Mouse (Mus musculus) right cerebral cortex, postnatal 10 days (tissue): ENCODE results near the gene Cdc42se2.

Experiments
- DNase-seq, 2 experiments: peaks; one replicate each; pipeline ENCODE4 v3.0.0; 2021; ENCODE audit warnings: low spot score in 2 of 2

Cdc42se2 gene

DNA sequence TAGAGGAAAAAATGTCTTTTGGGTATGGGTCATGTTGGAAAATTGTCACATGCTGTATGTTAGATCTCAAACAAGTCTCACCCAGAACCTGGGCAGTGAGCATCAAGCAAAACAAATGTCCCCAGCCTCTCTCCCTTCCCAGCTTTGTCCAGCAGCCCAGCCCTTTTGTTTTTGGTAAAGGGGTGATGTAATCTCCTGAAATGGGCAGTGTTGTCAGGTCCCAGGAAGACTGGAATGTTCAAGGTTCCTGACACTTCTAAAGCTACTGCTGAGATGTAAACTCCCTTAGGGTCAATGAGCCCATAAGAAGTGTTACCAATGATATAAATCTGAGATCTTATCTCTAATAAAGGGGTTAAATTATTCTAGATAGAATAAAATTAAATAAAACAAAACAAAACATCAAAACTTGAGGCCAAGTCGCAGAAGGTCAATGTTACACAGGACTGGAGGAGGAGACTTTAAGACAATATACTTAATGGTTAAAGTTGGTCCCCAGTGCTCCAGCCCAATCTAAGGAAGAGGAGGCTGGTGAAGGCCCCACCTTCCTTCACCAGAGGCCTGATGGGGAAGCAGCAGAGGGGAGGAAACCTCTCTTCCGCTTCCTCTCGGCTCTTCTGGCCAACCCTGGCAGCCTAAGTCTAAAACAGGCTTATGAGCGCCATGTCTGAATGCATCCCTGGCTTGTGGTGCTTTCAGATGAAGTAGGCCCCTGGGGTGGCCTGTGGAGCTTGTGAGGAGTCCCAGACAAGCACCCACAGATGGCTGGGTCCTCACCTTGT lies 76.8 kb downstream of the Cdc42se2 start:
- DNase-seq = no peak

DNA sequence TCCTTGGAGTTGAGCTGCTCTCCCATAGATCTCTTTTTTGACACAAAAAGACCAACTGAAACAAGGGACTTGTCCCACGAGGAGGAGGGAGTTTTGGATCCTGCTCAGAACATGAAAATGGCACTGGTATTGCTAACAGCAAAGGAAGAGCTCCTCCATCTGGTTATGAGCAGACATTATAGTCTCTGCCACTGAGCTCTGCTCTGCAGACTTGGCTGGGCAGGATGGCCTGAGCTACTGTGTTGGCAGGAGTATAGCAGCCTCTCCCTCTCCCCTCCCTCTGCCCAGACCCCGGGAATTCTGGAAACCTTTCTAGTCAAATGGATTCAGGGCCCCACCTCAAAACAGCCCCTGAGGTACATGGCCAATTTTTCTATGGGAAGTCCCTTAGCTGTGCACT lies 77.8 kb downstream of the Cdc42se2 start:
- DNase-seq = no peak

DNA sequence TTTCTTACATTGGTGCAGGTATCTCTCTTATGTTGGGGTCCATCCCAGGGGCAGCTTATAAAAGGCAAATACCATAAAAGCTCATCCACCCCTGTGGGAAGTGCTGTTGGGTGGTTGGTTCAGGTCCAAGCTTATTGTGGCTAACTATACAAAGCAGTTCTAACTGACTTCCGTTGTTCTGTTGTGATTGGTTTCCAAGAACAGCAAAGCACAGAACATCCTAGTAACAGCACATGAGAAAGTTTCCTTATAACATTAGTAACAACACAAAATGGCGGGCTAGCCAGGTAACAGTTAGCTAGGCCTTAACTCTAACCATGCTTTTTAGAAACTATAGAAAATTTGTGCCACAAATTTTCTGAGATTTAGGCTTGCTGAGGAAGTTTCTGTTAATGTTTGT lies 79.3 kb downstream of the Cdc42se2 start:
- DNase-seq = no peak

DNA sequence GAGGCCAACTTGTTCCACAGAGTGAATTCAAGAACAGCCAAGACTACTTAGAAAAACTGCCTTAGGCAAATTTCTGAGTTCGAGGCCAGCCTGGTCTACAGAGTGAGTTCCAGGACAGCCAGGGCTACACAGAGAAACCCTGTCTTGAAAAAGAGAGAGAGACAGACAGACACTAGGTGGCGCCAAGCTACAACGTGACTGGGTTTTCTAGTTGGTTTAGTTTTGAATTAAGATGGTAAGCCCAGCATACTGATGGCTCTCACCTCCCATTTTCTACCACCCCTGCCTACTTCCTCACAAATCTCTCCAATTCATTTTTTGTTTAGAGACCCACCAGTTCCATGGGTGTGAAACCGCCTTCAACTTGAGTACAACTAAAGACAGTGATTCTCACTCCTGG lies 84.2 kb downstream of the Cdc42se2 start:
- peak; percentile 69 to 78 for DNase-seq

DNA sequence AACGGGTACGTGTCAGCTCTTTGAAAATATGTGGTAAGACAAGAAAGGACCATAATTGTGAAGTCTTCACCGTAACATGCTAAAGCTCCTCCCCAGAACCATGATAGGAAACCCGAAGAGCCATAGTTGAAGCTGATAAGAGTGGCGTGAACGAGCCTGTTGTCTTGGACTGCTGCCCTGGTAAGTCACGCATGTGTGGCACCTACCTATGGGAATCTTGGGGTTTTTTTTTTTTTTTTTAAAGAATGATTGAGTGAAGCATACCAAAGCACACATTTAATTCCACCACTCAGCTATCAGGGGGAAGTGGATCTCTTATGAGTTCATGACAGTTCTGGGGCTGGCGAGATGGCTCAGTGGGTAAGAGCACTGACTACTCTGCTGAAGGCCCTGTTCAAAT lies 85.6 kb downstream of the Cdc42se2 start:
- no peak for DNase-seq

DNA sequence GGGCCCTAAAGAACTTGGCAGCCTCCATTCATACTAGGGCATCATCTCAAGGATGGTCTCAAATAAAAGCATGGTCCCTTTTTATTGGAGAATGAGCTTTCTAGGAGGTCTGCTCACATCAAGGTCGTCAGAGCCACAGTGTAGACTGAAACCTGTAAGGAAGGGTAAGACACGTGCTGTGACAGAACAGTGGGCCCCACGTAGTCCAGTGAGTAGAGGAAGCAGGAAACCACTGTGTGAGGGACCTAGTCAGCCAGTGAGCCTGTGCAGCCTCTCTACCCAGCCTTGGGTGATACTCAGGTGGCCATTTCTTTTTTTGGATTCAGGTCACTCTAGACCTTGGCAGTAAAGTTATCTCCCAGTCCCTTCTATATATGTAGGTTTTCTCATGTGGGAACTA lies 87.5 kb downstream of the Cdc42se2 start:
- DNase-seq = no peak

DNA sequence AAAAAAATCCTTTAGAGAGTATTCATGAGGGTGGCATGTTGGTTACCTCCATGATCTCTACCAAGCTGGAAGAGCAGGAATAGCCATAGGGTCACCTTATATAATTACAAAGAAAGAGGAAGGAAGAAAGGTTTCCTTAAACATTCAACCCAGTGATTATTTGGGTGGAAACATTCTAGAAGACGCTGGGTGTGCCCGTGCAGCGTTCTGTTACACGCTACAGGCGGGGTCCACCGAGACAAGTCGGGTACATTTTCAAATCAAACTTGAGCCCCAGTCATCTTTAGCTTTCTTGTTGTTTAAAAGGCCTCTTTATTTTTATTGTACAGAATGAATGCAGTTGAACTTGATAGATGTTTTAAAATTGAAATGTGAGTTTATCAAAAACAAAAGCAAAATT lies 88.8 kb downstream of the Cdc42se2 start:
- no peak for DNase-seq

DNA sequence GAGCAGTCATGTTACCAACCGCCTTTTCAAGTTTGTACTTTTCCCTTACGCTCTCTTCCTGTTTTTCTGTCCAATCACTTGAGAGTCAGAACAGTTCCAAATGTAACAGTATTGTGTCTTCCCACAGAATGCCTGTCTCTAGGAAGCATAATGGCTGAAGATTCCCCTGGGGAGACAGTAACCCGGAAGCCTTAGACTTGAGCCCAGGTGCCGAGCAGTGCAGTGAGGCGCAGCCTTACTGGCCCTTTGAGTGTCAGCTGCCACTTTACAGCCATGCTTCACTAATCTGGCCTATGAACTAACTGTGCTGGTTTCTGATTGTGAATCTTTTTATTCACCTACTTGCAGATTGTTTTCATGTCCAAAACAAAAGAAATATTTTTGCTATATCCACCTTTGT lies 89.9 kb downstream of the Cdc42se2 start:
- DNase-seq = no peak

DNA sequence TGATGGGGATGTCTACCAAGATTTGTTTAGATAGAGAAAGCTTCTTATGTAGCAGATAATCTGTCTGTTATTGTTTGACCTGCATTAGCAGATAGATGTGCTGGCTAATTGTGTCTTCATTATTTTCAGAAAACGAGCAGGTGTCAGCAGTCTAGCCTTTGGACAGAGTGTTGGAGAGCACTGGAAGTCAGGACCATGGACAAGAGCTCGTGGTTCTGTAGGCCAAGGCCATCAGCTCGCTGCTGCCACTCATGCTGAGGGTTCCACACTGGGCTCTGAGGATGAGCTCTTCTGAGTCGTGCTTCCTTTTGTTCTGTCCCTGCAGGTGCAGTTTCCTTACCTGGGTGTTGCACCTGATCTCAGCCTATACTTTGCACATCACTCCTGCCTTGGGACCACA lies 91.5 kb downstream of the Cdc42se2 start:
- DNase-seq = no peak

DNA sequence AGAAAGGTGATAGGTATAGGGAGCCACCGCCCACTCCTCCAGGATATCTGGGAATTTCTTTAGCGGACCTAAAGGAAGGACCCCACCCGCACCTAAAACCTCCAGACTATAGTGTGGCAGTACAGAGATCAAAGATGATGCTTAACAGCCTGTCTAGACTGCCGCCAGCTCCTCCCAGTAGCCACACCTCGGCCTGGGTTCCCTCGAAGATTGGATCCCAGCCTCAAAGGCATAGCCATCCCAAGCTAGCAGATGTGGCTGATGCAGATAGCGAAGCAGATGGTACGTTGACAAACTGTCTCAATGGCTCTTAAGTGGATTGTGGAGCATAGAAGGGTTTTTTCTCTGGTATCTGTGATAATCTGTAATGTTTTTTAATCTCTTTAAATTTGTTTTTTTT lies 93.2 kb downstream of the Cdc42se2 start:
- DNase-seq = no peak

DNA sequence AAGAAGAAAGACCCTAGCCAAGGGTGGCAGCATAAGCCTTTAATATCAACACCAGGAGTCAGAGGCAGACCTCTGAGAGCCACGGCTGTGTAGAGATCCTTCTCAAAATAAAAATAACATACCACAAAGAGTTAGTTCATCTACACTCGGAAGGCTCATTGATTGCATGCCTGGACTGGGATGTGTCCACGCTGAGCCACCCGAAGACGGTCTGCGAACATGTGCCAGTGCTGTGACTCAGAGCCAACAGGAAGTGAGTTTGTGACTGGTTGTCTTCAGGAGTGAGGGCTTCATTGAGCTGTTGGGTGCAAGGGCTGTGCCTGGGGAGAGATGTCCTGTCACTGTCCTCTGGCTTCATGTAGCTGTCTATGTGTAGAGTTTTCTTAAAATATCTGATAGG lies 93.8 kb downstream of the Cdc42se2 start:
- DNase-seq = no peak

DNA sequence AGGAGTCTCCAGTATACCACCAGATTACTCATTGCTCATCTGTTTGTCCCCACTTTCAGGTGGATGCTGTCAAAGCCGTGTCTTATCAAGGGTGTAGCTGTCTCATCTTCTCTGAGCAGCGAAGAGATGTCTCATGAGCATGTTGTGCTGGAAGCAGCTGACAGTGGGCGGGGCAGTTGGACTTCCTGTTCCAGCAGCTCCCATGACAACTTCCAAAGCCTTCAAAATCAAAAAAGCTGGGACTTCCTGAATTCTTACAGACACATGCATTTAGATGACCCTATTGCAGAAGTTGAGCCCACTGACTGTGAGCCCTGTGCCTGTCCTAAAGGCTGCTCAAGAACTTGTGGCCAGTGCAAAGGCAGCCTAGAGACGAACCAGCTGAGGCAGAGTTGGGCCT lies 96.3 kb downstream of the Cdc42se2 start:
- DNase-seq = peak in 1 of 2 experiments; percentile 32

DNA sequence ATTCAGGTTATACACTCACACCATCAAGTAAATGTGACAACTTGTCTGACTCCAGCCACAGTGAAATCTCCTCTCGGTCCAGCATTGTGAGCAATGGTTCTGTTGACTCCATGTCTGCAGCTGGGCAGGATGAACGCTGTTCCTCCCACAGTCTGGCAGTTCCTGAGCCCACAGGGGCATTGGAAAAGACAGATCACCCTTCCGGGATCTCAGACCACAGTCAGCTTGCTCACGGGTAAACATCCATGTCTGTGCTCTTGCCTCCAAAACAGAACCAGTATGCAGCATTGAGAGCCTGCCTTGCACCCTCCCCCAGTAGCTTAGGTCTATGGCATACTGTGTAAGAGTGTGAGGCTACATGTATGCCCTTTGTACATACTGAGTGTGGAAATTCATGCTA lies 97.3 kb downstream of the Cdc42se2 start:
- DNase-seq = no peak

DNA sequence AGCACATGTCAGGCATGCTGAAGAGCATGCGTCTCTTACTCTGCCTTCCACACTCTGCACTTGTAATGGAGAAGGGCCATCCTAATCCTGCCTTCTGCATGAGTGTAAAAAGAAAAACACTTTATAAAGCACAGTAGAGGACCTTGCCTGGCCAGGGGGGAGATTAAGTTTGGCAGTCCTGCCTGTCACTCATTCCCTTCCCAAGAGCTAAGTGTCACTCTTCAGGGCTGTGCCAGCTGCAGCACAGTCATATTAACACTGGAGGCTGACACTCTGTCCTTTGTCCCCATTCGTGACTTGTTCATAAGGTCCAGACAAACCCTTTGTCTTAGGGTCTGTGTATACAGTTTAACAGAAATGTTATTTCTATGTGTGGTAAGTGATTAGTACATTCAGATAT lies 102.6 kb downstream of the Cdc42se2 start:
- DNase-seq = no peak

DNA sequence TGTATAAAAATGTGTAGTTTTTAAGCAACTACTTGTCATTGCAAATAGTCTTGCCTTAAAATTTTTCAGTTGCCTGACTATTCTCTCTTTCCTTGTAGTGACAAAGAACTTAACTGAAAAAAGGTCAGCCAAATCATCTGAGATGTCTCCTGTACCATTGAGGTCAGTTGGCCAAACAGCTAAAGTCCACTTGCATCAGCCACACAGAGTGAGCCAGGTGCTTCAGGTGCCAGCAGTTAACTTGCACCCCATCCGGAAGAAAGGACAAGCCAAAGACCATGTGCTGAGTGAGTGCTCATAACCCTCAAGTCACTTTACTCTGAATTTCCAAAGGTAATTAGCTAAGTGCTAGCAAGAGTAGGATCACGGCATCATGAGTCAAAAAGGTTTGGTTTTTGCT lies 108.3 kb downstream of the Cdc42se2 start:
- DNase-seq = no peak

DNA sequence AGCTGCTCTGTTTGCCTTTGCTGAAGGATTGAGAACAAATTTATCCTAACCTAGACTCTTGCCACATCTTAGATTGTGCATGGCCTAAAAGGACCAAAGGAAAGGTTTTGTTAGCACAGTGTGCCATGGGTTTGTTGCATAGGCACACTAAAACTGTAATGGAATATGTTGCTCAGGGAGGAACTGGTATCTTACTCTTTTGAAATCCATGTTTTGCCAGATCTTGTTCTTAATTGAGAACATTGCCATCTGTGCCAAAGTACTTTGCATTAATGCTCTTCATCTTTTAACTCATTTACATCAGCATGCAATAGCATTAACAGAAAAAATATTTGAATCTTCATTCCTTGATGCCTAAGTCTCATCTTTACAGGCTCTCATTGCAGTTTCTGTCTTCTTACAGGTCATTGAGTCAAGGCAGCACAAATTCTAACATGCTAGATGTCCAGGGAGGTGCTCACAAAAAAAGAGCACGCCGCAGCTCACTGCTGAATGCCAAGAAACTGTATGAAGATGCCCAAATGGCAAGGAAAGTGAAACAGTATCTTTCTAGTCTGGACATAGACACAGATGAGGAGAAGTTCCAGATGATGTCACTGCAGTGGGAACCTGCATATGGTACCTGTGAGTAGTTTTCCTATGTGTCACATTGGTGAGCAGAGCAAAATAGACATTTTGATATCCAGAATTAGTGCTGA lies 111.5 kb downstream of the Cdc42se2 start:
- DNase-seq = no peak

DNA sequence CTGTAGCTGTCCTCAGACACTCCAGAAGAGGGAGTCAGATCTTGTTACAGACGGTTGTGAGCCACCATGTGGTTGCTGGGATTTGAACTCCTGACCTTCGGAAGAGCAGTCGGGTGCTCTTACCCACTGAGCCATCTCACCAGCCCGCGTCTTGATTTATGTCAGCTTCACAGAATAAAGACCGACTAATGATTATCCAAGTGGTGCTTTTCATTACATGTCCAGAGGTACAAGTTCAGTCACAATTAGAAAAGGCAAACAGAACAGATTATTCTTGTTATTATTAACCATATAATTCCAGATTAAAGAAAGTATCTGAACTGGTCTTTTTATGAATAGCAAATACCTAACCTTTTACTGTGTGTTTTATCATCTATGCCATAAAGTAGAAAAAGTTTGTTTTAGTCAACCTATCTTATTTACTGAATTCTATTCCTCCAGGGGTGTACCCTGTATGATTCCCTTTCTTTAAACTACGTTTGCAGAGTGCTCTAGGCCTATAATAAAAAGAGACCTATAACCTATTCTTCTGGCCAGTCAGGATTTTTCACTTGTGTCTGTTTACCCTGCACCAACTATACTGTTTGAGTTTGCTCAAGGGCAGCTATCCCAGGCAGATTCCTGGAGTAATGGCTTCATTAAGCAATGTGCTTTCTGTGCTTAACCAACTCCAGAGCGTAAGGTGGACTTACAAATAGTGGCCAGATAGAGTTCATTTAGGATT lies 113.7 kb downstream of the Cdc42se2 start:
- no peak for DNase-seq
